Mouse (Mus musculus) midbrain, embryonic 13.5 days (tissue): ENCODE results near the gene Gm45618. TPM values are rescaled to one million over a fixed set of nuclear protein-coding genes. Genes with fewer than 3 reads are reported as not detected.
"Not testable (repeated sequence)": the region's sequence is repeated elsewhere in the genome, so short reads cannot be mapped to it uniquely, and the experiment has no call there.

ENCODE experiments used
- ATAC-seq: fragments of 200-750 bp; cut with Nextera tagmentation; 2 replicates; pipeline ENCODE4 v1.8.0; 2017; ENCODE audit warnings: mild to moderate bottlenecking, moderate TSS enrichment, moderate library complexity
- H3K27ac ChIP-seq: fragments of 300-500 bp; sonication (generic); 2 replicates; pipeline ENCODE4 v1.5.1; 2015; ENCODE audit warnings: inconsistent platforms, mild to moderate bottlenecking, moderate library complexity
- H3K27me3 ChIP-seq: fragments of 300-500 bp; sonication (generic); 2 replicates; pipeline ENCODE4 v1.6.1; 2015; ENCODE audit warnings: mild to moderate bottlenecking, inconsistent platforms
- H3K36me3 ChIP-seq: fragments of 300-500 bp; sonication (generic); 2 replicates; pipeline ENCODE4 v1.6.1; 2015; ENCODE audit warnings: mild to moderate bottlenecking, inconsistent platforms
- H3K4me1 ChIP-seq: fragments of 300-500 bp; sonication (generic); replicated peaks from 2 replicates; pipeline ENCODE4 v1.6.1; 2015; ENCODE audit warnings: inconsistent platforms
- H3K4me2 ChIP-seq: fragments of 300-500 bp; sonication (generic); replicated peaks from 2 replicates; pipeline ENCODE4 v1.6.1; 2015; ENCODE audit warnings: moderate library complexity, mild to moderate bottlenecking, inconsistent platforms
- H3K4me3 ChIP-seq: fragments of 300-500 bp; sonication (generic); replicated peaks from 2 replicates; pipeline ENCODE4 v1.5.1; 2015; ENCODE audit warnings: mild to moderate bottlenecking, inconsistent platforms
- H3K9ac ChIP-seq: fragments of 300-500 bp; sonication (generic); replicated peaks from 2 replicates; pipeline ENCODE4 v1.6.1; 2015; ENCODE audit warnings: mild to moderate bottlenecking, inconsistent platforms
- H3K9me3 ChIP-seq: fragments of 300-500 bp; sonication (generic); 2 replicates; pipeline ENCODE4 v1.6.1; 2016; ENCODE audit warnings: mild to moderate bottlenecking, inconsistent platforms
- WGBS: fragments of 180-500 bp; shearing (Covaris S2); methylation state at CpG from one replicate; pipeline ENCODE4 v1.1.7; 2015; 5-methylcytosine and 5-hydroxymethylcytosine counted together
- polyA plus RNA-seq: library from polyadenylated mRNA; unstranded; fragments of >200 nt; fragmentation: Nextera tagmentation; extraction: Ambion mirVana; gene quantifications from 2 replicates; pipeline ENCODE4 v1.2.1, GENCODE M21; 2015

Gene Gm45618
- 0.44 TPM in 1 of 2 replicates, not detected in the other for polyA plus RNA-seq

GRCm38 (mm10) chr7:142120629-142121028 lies at the start of gene Gm45618:
Gene Gm45618, minus strand, starts transcription at chr7:142120729.
- H3K4me3 ChIP-seq, H3K27me3 ChIP-seq, H3K27ac ChIP-seq, H3K9me3 ChIP-seq, ATAC-seq, H3K4me1 ChIP-seq, H3K4me2 ChIP-seq, H3K9ac ChIP-seq, H3K36me3 ChIP-seq: not testable (repeated sequence)
- WGBS = 94% methylated on average over 1 of the region's 1 CpGs

- H3K27ac ChIP-seq = no peak overlapping the region
- ATAC-seq = no peak
- no peaks in the 10 kb centered on the region for H3K27me3 ChIP-seq
- H3K4me3 ChIP-seq = no peak overlapping the region
- no peaks in the 10 kb centered on the region for H3K4me1 ChIP-seq
- H3K36me3 ChIP-seq = no peaks in the 10 kb centered on the region
- no peaks in the 10 kb centered on the region for H3K9me3 ChIP-seq
- WGBS = 48% methylated on average over 3 of the region's 3 CpGs
- no peak overlapping the region for H3K9ac ChIP-seq
- no peak overlapping the region for H3K4me2 ChIP-seq
These were observed 49.3 kb upstream of the Gm45618 start for GRCm38 (mm10) chr7:142169836-142170235.

- not testable (repeated sequence) for ATAC-seq, H3K27me3 ChIP-seq, H3K4me2 ChIP-seq, H3K4me1 ChIP-seq, H3K4me3 ChIP-seq, H3K36me3 ChIP-seq, H3K9me3 ChIP-seq, H3K9ac ChIP-seq, H3K27ac ChIP-seq
These were observed 45.1 kb upstream of the Gm45618 start, which contains the start of gene Gm4553 for GRCm38 (mm10) chr7:142165639-142166038. Gene Gm4553, minus strand, starts transcription at chr7:142165739.

- no peaks in the 10 kb centered on the region for H3K4me1 ChIP-seq
- H3K27ac ChIP-seq = no peak overlapping the region
- H3K27me3 ChIP-seq = no peaks in the 10 kb centered on the region
- no peak overlapping the region for H3K4me3 ChIP-seq
- 95% methylated on average over 3 of the region's 3 CpGs for WGBS
- H3K9me3 ChIP-seq = no peaks in the 10 kb centered on the region
- no peaks in the 10 kb centered on the region for H3K36me3 ChIP-seq
- H3K9ac ChIP-seq = no peak overlapping the region
- H3K4me2 ChIP-seq = no peak overlapping the region
- no peak for ATAC-seq
These were observed 38.8 kb upstream of the Gm45618 start for GRCm38 (mm10) chr7:142159366-142159765.

GRCm38 (mm10) chr7:142157013-142157412 lies 36.5 kb upstream of the Gm45618 start, which contains the start of gene Gm29735:
Gene Gm29735, minus strand, starts transcription at chr7:142157113.
- H3K36me3 ChIP-seq, H3K27me3 ChIP-seq, H3K9ac ChIP-seq, H3K4me3 ChIP-seq, ATAC-seq, H3K27ac ChIP-seq, H3K4me2 ChIP-seq, H3K9me3 ChIP-seq, H3K4me1 ChIP-seq: not testable (repeated sequence)
- WGBS = 59% methylated on average over 2 of the region's 2 CpGs

- Histone ChIP-seq H3K4me3 (no peak overlapping the region), H3K27me3 (no peaks in the 10 kb centered on the region), H3K4me1 (no peaks in the 10 kb centered on the region), H3K4me2 (no peak overlapping the region), H3K27ac (no peak overlapping the region), H3K36me3 (no peaks in the 10 kb centered on the region), H3K9ac (no peak overlapping the region), H3K9me3 (no peaks in the 10 kb centered on the region)
- ATAC-seq = no peak
- 78% methylated on average over 1 of the region's 1 CpGs for WGBS
These were observed 34.8 kb upstream of the Gm45618 start for GRCm38 (mm10) chr7:142155308-142155707.

- no peak overlapping the region for H3K9ac ChIP-seq
- H3K27ac ChIP-seq = no peak overlapping the region
- no peaks in the 10 kb centered on the region for H3K4me1 ChIP-seq
- no peaks in the 10 kb centered on the region for H3K27me3 ChIP-seq
- no peak overlapping the region for H3K4me3 ChIP-seq
- H3K9me3 ChIP-seq = no peaks in the 10 kb centered on the region
- no peak overlapping the region for H3K4me2 ChIP-seq
- no peak for ATAC-seq
- WGBS = 84% methylated on average over 4 of the region's 4 CpGs
- H3K36me3 ChIP-seq = no peaks in the 10 kb centered on the region
These were observed 31.7 kb upstream of the Gm45618 start for GRCm38 (mm10) chr7:142152191-142152590.

- no peak overlapping the region for H3K27ac ChIP-seq
- H3K9ac ChIP-seq = no peak overlapping the region
- no peak overlapping the region for H3K4me3 ChIP-seq
- no peaks in the 10 kb centered on the region for H3K36me3 ChIP-seq
- no peaks in the 10 kb centered on the region for H3K9me3 ChIP-seq
- no peak for ATAC-seq
- H3K27me3 ChIP-seq = no peaks in the 10 kb centered on the region; the same call in 1 of the 2 replicates
- no peak overlapping the region for H3K4me2 ChIP-seq
- no peaks in the 10 kb centered on the region for H3K4me1 ChIP-seq
These were observed 28.1 kb upstream of the Gm45618 start for GRCm38 (mm10) chr7:142148633-142149032.

GRCm38 (mm10) chr7:142146033-142146432 lies 25.5 kb upstream of the Gm45618 start:
- no peaks in the 10 kb centered on the region for H3K9me3 ChIP-seq
- H3K36me3 ChIP-seq = no peaks in the 10 kb centered on the region
- no peak overlapping the region for H3K9ac ChIP-seq
- ATAC-seq = no peak
- H3K27ac ChIP-seq = no peak overlapping the region
- WGBS = 0% methylated on average over 1 of the region's 1 CpGs
- H3K4me2 ChIP-seq = no peak overlapping the region
- no peaks in the 10 kb centered on the region; the same call in 1 of the 2 replicates for H3K27me3 ChIP-seq
- no peak overlapping the region for H3K4me3 ChIP-seq
- H3K4me1 ChIP-seq = no peaks in the 10 kb centered on the region

- Histone ChIP-seq H3K9me3 (no peaks in the 10 kb centered on the region), H3K4me2 (no peak overlapping the region), H3K27ac (no peak overlapping the region), H3K36me3 (no peaks in the 10 kb centered on the region), H3K9ac (no peak overlapping the region), H3K4me3 (no peak overlapping the region), H3K27me3 (no peaks in the 10 kb centered on the region; the same call in 1 of the 2 replicates), H3K4me1 (no peaks in the 10 kb centered on the region)
- 37% methylated on average over 4 of the region's 4 CpGs for WGBS
- no peak for ATAC-seq
These were observed 24.9 kb upstream of the Gm45618 start for GRCm38 (mm10) chr7:142145413-142145940.

- H3K9me3 ChIP-seq = no peaks in the 10 kb centered on the region
- H3K27ac ChIP-seq = no peak within 1 kb of the TSS
- H3K9ac ChIP-seq = no peak within 1 kb of the TSS
- H3K27me3 ChIP-seq = no peaks in the 10 kb centered on the region; the same call in 1 of the 2 replicates
- no peak within 1 kb of the TSS for H3K4me3 ChIP-seq
- no peak within 1 kb of the TSS for H3K4me2 ChIP-seq
- no peak for ATAC-seq
- no peaks in the 10 kb centered on the region for H3K4me1 ChIP-seq
- H3K36me3 ChIP-seq = no peaks in the 10 kb centered on the region
- WGBS = 81% methylated on average over 1 of the region's 1 CpGs
These were observed 24.0 kb upstream of the Gm45618 start, which contains the start of gene Gm45337 for GRCm38 (mm10) chr7:142144507-142144906. Gene Gm45337, minus strand, starts transcription at chr7:142144607.

- H3K27me3 ChIP-seq, H3K4me1 ChIP-seq, H3K4me3 ChIP-seq, ATAC-seq, H3K9me3 ChIP-seq, H3K9ac ChIP-seq, H3K36me3 ChIP-seq, H3K4me2 ChIP-seq, H3K27ac ChIP-seq: not testable (repeated sequence)
- WGBS = 71% methylated on average over 1 of the region's 1 CpGs
These were observed 23.0 kb upstream of the Gm45618 start for GRCm38 (mm10) chr7:142143506-142144010.

GRCm38 (mm10) chr7:142140696-142141095 lies 20.2 kb upstream of the Gm45618 start:
- Histone ChIP-seq H3K9me3 (no peaks in the 10 kb centered on the region), H3K27ac (no peak overlapping the region), H3K36me3 (no peaks in the 10 kb centered on the region), H3K27me3 (no peaks in the 10 kb centered on the region; the same call in 1 of the 2 replicates), H3K9ac (no peak overlapping the region), H3K4me2 (no peak overlapping the region), H3K4me1 (no peaks in the 10 kb centered on the region), H3K4me3 (no peak overlapping the region)
- 65% methylated on average over 1 of the region's 1 CpGs for WGBS
- ATAC-seq = no peak
